Mouse (Mus musculus) liver, embryonic 14.5 days (tissue): ENCODE measurements around the gene 0610030E20Rik. TPM values are rescaled to one million over a fixed set of nuclear protein-coding genes. Genes with fewer than 3 reads are reported as not detected.

Source experiments
- ATAC-seq: fragments of 200-750 bp; cut with Nextera tagmentation; 2 replicates; pipeline ENCODE4 v1.8.0; 2017; ENCODE audit warnings: moderate number of reproducible peaks, mild to moderate bottlenecking, moderate library complexity; ENCODE audit not compliant: insufficient read depth
- DNase-seq, 3 experiments: peaks; one replicate each; pipeline ENCODE4 v3.0.0-alpha.2; 2012 to 2013; ENCODE audit warnings: low read depth in 3 of 3, low spot score in 3 of 3
- H3K27ac ChIP-seq: fragments of 300-500 bp; sonication (generic); 2 replicates; pipeline ENCODE4 v1.5.1; 2014; ENCODE audit warnings: moderate library complexity, mild to moderate bottlenecking, control low read depth, inconsistent platforms
- H3K27me3 ChIP-seq: fragments of 300-500 bp; sonication (generic); 2 replicates; pipeline ENCODE4 v1.6.1; 2014; ENCODE audit warnings: mild to moderate bottlenecking, low read length, moderate library complexity; ENCODE audit not compliant: control insufficient read depth, insufficient read depth
- H3K36me3 ChIP-seq: fragments of 300-500 bp; sonication (generic); replicated peaks from 2 replicates; pipeline ENCODE4 v1.6.1; 2014; ENCODE audit warnings: low read depth; ENCODE audit not compliant: control insufficient read depth, insufficient read depth
- H3K4me1 ChIP-seq, 2 experiments: fragments of 200-500 bp in 1 of 2; fragments of 300-500 bp in 1 of 2; sonication (generic) in 1 of 2; replicated peaks; 2 replicates each; pipeline ENCODE4 v1.6.1; 2012 to 2014; ENCODE audit warnings: antibody characterized with exemption in 1 of 2, inconsistent platforms in 1 of 2, low read length in 1 of 2; ENCODE audit not compliant: control insufficient read depth in 2 of 2, insufficient read depth in 2 of 2
- H3K4me2 ChIP-seq: fragments of 300-500 bp; sonication (generic); 2 replicates; pipeline ENCODE4 v1.6.1; 2014; ENCODE audit warnings: low read depth, mild to moderate bottlenecking, control low read depth, moderate library complexity
- H3K4me3 ChIP-seq, 2 experiments: fragments of 200-500 bp in 1 of 2; fragments of 300-500 bp in 1 of 2; sonication (generic) in 1 of 2; 2 replicates each; pipeline ENCODE4 v1.5.1; 2012 to 2014; ENCODE audit warnings: low read depth in 2 of 2, low read length in 2 of 2, mild to moderate bottlenecking in 2 of 2, control low read depth in 1 of 2, inconsistent platforms in 1 of 2, moderate library complexity in 1 of 2; ENCODE audit not compliant: insufficient read depth in 1 of 2
- H3K9ac ChIP-seq: fragments of 300-500 bp; sonication (generic); replicated peaks from 2 replicates; pipeline ENCODE4 v1.6.1; 2014; ENCODE audit warnings: mild to moderate bottlenecking, control low read depth, moderate library complexity
- H3K9me3 ChIP-seq: fragments of 300-500 bp; sonication (generic); 2 replicates; pipeline ENCODE4 v1.6.1; 2016; ENCODE audit warnings: low read length, mixed read lengths; ENCODE audit not compliant: control insufficient read depth
- CTCF ChIP-seq: IDR thresholded peaks from 2 replicates; pipeline ENCODE4 v1.5.1; 2016; ENCODE audit warnings: antibody characterized with exemption, low read depth, control low read depth
- EP300 ChIP-seq: IDR thresholded peaks from 2 replicates; pipeline ENCODE4 v1.6.1; 2016; ENCODE audit warnings: antibody characterized with exemption, low read depth
- WGBS: fragments of 180-500 bp; shearing (Covaris S2); extraction: QIAGEN DNeasy Blood & Tissue Kit; methylation state at CpG from one replicate; pipeline ENCODE4 v1.1.7; 2014; ENCODE audit not compliant: insufficient replicate concordance; 5-methylcytosine and 5-hydroxymethylcytosine counted together
- polyA plus RNA-seq, 2 experiments: library from polyadenylated mRNA; depleted of rRNA in 1 of 2; stranded (reverse) in 1 of 2; unstranded in 1 of 2; fragments of >200 nt; fragmentation: Nextera tagmentation in 1 of 2; extraction: Ambion mirVana in 1 of 2; gene quantifications; 2 replicates each; pipeline versions ENCODE4 v1.2.1 to v1.2.3; 2012 to 2014

The 0610030E20Rik gene
- polyA plus RNA-seq, 2 experiments = 7.9 to 10.1 TPM

DNA sequence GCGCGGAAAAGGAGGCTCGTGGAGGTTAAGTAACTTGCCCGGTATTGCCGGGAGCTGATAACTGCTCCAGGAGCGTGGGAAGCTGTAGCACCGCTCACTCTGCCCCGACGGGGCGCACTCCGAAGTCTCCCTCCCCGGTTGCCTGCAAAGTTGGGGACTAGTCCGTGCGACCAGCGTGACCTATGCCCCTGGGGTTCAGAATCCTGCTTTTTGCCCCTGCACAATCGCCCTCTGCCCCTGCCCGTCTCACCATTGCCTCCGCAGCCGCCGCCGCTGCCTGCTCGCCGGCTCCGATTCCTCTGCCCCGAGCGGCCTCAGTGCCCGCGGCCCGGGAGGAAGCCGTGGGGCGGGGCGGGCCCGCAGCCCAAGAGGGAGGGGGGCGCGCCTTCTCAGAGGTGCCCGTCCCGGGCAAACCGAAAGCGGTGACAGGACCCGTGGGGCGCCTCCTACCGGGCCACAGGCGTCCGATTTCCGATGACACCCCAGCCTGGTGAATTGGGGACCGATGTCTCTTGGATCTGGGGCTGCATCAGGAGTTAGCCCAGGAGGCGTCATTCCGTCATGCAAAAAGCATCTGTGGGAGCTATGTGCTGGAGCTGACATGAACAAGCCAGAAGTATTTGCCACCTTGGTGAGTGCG lies 33.1 kb downstream of the 0610030E20Rik start, which contains the start of gene Vamp5:
Gene Vamp5 (minus strand): TSS at position 338 of the 640 bp plus-strand sequence.
- peak within 1 kb of the TSS; percentile 73 for H3K4me2 ChIP-seq
- H3K4me1 ChIP-seq = peaks cover 45 to 51% of the 10 kb centered on the region in 2 experiments
- 2% methylated on average over 49 of the region's 49 CpGs for WGBS
- peak within 1 kb of the TSS; percentile 81 to 87 for H3K4me3 ChIP-seq
- DNase-seq (peak; percentile 75 to 80 (median 76)), ATAC-seq (peak; percentile 85)
- H3K27me3 ChIP-seq = no peaks in the 10 kb centered on the region
- peak within 1 kb of the TSS; percentile 93 for H3K9ac ChIP-seq
- H3K36me3 ChIP-seq = peaks cover 10% of the 10 kb centered on the region
- peak within 1 kb of the TSS; percentile 80 for H3K27ac ChIP-seq
- H3K9me3 ChIP-seq = no peaks in the 10 kb centered on the region
- TF ChIP-seq EP300 (peak; percentile 6; the same call in 1 of the 2 replicates), CTCF (peak; percentile 61)

DNA sequence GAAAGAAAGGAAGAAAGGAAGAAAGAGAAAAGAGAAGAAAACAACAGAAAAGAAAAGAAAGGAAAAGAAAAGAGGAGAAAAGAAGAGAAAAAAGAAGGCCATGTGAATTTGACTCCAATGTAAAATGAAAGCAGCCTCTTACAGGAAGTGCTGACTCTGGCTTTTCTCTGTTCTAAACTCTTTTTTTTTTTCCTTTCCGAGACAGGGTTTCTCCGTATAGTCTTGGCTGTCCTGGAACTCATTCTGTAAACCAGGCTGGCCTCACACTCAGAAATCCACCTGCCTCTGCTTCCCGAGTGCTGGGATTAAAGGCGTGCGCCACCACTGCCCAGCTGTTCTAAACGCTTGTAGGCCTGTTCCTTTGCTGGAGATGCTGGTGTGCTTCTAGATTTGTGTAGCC lies 35.4 kb downstream of the 0610030E20Rik start:
- Histone ChIP-seq H3K27ac (peak overlapping the region; percentile 93), H3K9ac (no peak overlapping the region; the same call in 1 of the 2 replicates), H3K4me2 (no peak overlapping the region), H3K4me3 (no peak overlapping the region), H3K27me3 (no peaks in the 10 kb centered on the region), H3K4me1 (peaks cover 57 to 66% of the 10 kb centered on the region in 2 experiments), H3K9me3 (no peaks in the 10 kb centered on the region), H3K36me3 (peaks cover 27% of the 10 kb centered on the region)
- WGBS = 64% methylated on average over 6 of the region's 6 CpGs
- DNase-seq (no peak), ATAC-seq (no peak)
- no peak for TF ChIP-seq CTCF
- no peak for TF ChIP-seq EP300

DNA sequence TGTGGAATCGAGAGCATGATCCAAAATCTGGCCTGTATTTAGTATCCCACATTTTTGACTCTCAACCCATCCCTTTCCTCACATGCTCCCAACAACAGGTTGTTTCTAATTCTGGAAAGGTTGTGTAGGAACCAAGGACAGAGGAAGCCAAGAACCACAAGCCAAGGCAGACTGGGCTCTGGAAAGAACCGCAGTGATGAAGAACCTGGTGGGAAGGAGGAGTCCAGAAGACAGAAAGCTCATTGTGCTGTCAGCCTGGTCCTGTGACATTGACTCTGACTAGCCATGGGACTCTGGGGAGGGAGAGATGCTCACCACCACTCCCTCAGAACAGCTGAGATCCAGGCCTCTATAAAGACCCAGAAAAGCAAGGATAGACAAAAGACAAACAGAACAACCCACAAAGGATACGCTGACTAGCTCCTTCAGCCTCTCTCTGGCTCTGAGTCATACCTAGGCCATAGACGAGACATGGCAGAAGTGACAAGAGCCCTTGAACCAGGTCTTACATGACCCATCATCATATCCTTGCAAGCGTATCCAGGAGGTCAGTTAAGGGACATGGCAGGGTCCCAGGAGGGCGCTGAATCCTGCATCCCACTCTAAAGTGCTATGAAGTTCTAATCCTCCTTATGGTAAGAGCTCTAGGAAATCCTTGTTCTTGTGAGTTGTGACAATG lies 36.2 kb downstream of the 0610030E20Rik start:
- ATAC-seq = 0 out of 2 replicates have a peak, but pooled peaks have one; percentile 12
- H3K9me3 ChIP-seq = no peaks in the 10 kb centered on the region
- peak overlapping the region; percentile 59 for H3K4me2 ChIP-seq
- no peaks in the 10 kb centered on the region for H3K27me3 ChIP-seq
- peak overlapping the region; percentile 55 for H3K9ac ChIP-seq
- no peak for TF ChIP-seq CTCF
- no peak for TF ChIP-seq EP300
- peaks cover 27% of the 10 kb centered on the region for H3K36me3 ChIP-seq
- peaks cover 65 to 72% of the 10 kb centered on the region in 2 experiments for H3K4me1 ChIP-seq
- peak overlapping the region; percentile 93 for H3K27ac ChIP-seq
- no peak for DNase-seq
- WGBS = 54% methylated on average over 6 of the region's 6 CpGs
- peak overlapping the region in 1 of 2 experiments; percentile 25; a peak in 2 of 4 replicates for H3K4me3 ChIP-seq

DNA sequence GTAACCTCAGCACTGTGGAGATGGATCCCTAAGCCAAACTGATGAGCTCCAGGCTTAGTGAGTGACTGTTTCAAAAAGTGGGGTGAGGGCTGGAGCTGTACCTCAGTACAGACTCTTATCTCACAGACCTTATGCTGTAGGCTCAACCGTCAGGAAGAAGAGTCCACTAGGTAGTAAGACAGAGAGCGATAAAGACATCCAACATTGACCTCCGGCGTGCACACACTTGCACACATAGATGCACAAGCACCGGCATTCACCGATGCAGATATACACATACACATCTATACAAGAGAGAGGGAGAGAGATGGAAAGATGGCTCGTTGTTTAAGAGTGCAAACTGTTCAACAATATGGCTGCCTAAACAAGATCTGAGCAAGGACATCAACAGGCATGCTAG lies 36.8 kb downstream of the 0610030E20Rik start:
- H3K36me3 ChIP-seq = peaks cover 32% of the 10 kb centered on the region
- H3K4me2 ChIP-seq = peak overlapping the region; percentile 59
- H3K27me3 ChIP-seq = no peaks in the 10 kb centered on the region
- ATAC-seq (peak; percentile 79), DNase-seq (peak; percentile 67 to 76 (median 70))
- peak overlapping the region in 1 of 2 experiments; percentile 25; a peak in 2 of 4 replicates for H3K4me3 ChIP-seq
- peak overlapping the region; percentile 93 for H3K27ac ChIP-seq
- peak overlapping the region; percentile 55 for H3K9ac ChIP-seq
- 8% methylated on average over 7 of the region's 7 CpGs for WGBS
- H3K9me3 ChIP-seq = no peaks in the 10 kb centered on the region
- TF ChIP-seq CTCF (no peak), EP300 (peak; percentile 98)
- peaks cover 64 to 75% of the 10 kb centered on the region in 2 experiments for H3K4me1 ChIP-seq

DNA sequence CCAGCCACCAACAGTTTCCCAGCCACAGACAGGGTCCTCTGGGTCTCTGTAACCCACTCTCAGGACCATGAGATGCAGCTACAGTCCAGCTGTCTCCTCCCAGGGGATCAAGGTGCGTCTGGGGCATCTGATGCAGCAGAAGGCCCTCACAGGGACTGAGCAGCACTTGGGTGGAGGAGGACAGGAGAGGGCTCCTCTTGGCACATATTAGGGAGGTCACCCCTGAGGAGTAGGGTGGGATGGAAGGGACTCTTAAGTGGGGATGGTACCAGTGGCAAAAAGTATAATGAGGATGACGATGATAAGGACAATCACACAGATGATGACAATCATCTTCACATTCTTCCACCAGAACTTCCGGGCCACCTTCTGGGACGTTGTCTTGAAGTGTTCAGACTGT lies 38.1 kb downstream of the 0610030E20Rik start:
- Histone ChIP-seq H3K4me2 (no peak overlapping the region), H3K4me3 (no peak overlapping the region), H3K36me3 (peaks cover 33% of the 10 kb centered on the region), H3K4me1 (peaks cover 62 to 73% of the 10 kb centered on the region in 2 experiments), H3K27me3 (no peaks in the 10 kb centered on the region), H3K27ac (peak overlapping the region; percentile 93), H3K9ac (no peak overlapping the region), H3K9me3 (no peaks in the 10 kb centered on the region)
- ATAC-seq = no peak
- WGBS = 22% methylated on average over 4 of the region's 4 CpGs
- DNase-seq = no peak
- TF ChIP-seq EP300 (peak; percentile 39; the same call in 1 of the 2 replicates), CTCF (no peak)
